Mouse (Mus musculus): ENCODE measurements around the gene Lamtor3.
"Not testable (repeated sequence)": the region's sequence is repeated elsewhere in the genome, so short reads cannot be mapped to it uniquely, and the experiment has no call there.

Lamtor3 gene

DNA sequence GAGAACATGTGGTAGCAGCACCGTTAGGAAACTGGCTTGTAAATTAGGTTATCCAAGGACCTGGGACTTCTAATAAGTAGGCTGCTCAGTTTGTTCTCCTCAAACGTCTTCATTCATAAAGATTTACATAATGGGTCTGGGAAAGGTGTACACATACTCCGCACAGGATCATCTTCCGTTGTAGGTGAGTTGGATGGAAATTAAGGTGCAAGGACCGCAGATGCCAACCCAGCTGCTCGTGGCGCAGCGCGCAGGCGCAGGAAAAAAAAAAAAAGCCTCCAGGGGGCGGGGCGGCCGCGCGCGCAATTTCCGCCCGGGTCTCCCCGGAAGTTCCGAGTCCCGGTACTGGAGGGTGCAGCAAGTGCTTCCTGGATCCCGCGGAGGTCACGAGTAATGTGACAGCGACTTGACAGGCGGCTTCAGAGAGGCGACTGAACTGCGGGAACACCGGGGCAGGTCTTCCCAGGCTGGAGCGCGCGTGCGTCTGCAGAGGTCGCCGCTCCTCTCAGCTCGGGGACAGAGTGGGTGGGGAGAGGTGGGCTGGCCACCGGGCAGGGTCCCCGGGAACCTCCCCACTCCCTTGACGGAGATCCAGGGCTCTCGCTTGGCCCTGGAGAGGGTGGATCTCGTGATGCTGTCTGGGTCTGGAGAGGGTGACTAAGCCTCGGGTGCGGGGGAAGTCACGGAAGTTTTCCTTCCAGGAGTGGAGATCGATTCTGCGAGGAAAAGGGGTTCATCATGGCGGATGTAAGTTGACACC lies at the start of gene Lamtor3:
Gene Lamtor3 (plus strand): TSS at position 335 of the 760 bp plus-strand sequence.
- peak; percentile 91 to 92 for DNase-seq

- DNase-seq: no peak
Observed at GRCm38 (mm10) chr3:137869395-137869794, 48.9 kb upstream of the Lamtor3 start.

DNA sequence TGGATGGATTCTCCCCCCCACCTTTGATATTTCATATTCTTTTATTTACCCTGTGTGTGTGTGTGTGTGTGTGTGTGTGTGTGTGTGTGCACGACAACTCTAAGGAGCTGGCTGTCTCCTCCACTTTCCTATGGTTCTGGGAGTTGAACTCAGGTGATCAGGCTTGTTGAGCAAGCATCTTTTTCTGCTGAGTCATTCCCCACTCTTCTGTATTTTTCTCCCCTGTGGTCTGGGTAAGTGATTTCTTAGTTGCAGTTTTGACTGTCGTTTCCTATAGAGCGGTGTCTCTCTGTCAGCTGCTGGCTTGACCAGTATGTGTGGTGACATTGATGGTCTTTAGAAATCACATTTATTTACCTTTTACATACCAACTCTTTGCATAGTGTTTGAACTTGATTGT lies 39.0 kb upstream of the Lamtor3 start:
- DNase-seq: no peak

GRCm38 (mm10) chr3:137880109-137880748 lies 38.1 kb upstream of the Lamtor3 start:
- DNase-seq: no peak

GRCm38 (mm10) chr3:137881093-137881492 lies 37.2 kb upstream of the Lamtor3 start:
- DNase-seq: no peak

DNA sequence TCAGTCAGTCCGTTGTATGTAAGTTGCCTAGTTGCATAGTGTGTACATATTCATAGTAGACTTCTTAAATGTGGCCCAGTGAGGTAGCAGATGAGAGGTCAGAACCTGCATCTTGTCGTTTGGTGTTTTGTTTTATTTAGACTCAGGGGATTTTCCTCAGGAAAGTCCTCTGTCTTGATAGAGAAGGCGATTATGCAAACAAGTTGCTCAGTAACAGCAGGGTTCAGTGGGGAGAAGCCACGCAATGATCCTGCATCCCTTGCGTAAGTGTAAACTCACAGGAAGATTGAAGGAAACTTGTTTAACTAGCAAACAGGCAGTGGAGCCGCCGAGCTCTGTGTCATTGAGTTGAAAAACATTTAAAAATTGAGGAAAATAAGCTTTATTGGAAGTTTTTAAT lies 30.3 kb upstream of the Lamtor3 start:
- no peak for DNase-seq

DNA sequence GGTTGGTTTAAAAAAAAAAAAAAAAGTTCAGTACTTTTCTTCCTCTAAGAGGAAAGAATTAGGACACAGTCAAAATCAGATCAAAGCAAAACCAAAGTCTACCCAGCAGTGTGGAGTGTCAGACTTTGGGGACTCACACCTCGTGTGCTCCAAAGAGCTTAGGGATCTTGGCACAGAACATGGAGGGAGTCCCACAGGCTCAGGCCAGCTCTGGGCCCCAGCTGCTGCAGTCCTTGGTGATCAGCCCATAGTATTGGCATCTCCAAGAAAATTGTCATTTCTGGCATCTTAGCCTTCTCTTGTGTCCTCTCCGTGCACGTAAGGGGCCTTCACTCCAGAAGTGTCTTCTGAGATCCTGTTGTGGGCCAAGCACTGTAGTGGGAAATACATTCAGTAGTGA lies 27.2 kb upstream of the Lamtor3 start:
- DNase-seq: no peak

DNA sequence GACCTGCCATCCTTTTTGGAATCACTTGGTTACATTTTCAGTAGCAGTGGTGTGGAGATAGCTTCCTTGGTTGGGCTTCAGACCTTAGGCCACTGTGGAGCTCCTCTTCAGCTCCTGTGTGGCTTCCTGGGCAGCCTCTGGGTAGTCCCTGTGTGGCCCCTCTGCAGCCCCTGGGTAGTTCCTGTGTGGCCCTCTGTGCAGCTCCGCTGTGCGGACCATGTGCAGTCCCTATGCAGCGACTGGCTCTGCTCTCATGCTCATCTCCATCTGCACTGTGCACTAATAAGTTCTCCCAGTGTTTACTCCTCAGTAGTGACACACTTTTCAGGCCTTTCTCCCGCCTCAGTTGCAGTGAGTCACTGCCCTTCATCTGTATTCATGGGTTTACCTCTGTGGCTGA lies 26.2 kb upstream of the Lamtor3 start:
- no peak for DNase-seq

DNA sequence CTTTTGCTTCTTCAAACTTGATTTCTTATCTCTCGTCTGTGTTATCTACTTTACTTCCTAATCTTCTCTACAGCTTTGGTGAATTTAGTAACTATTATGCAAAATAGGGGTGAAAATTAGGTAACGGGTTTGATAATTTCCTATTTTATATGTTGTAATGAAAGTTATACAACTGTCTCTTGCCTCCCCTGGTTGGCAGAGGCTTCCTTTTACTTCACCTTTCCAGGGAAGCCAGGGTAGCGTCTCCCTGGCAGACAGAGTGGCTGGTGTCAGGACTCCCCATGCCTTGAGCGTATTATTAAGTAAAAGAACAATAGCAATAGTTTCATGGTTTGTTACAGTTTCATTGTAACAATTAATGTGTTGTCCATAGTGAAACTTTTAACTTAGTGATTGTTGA lies 24.5 kb upstream of the Lamtor3 start:
- no peak for DNase-seq

GRCm38 (mm10) chr3:137895196-137895595 lies 23.1 kb upstream of the Lamtor3 start:
- DNase-seq: peak; percentile 33 to 41

- no peak for DNase-seq
Observed at GRCm38 (mm10) chr3:137896386-137896785, 21.9 kb upstream of the Lamtor3 start.

DNA sequence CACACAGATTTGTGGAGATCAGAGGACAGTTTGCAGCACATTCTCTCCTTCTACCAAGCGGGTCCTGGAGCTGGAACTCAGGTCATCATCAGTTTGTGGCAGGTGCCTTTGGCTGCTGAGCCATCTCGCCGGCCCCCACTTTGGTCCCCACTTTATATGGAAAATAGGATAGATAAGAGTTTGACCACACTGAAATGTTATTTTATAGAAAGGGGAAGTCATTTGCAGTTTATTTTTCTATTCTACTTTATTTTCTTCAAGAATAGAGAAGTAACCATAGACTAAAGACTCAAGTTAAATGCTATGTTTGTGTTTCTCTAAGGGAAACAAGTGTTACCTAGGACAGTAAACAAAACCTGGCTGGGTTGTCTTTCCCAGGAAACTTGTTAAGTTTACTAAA lies 21.4 kb upstream of the Lamtor3 start:
- DNase-seq: no peak

GRCm38 (mm10) chr3:137897685-137898084 lies 20.6 kb upstream of the Lamtor3 start:
- no peak for DNase-seq

DNA sequence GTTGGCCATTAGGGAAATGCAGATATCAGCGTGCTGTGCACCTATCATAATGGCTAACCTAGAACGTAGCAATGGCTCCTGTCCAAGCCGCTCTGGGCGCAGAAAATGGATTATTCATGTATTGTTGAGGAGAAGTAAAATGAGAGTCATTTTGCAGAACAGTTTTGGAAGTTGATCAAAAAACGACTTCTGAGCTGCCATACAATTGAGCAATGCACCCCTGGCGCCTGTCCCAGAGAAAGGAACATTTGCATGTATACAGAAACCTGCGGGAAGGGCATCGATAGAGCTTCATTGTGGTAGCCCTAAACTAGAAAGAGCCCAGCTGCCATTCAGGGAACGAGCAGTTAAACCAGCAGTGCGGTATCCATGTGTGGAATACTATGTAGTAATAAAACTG lies 18.2 kb upstream of the Lamtor3 start:
- DNase-seq: no peak

DNA sequence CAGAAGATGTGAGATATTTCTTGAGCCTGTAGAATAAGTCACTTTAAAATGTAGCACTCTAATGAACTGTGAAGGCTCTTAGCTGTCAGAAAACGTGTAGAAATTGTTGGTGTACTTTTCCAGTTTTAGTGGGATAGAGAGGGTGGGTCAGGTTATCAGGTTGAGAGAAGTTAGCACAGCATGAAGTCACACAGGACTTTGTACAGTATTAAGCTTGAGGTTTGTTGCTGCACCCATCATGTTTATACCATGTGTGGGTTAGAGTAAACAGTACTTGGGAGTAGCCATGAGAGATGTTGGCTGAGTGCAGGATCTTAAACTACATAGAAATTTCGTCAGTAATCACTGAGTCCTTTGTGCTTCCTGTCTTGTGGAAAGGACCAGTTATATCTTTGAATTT lies 5.2 kb upstream of the Lamtor3 start:
- DNase-seq: no peak

GRCm38 (mm10) chr3:137914567-137914966 lies 3.7 kb upstream of the Lamtor3 start:
- DNase-seq: not testable (repeated sequence)

GRCm38 (mm10) chr3:137917694-137918171 lies 573 bp upstream of the Lamtor3 start:
- DNase-seq: no peak

DNA sequence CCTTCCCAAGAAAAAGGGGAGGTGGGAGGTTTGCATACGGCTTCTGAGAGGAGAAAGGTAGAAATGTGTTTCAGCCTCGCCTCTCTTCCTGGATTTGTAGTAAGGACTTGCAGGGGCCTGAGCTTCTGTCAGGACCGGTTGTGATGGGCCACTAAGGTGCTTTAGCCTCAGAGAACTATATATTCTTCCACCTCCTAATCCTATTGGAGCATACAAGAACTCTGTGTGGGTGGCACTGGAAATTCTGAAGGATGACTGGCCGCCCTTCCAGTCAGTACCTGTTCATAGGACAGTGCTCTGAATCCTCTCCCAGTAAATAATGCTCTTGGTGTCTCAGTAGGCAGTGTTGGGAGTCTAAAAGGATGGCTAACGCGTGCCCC lies 616 bp downstream of the Lamtor3 start:
- DNase-seq: no peak

GRCm38 (mm10) chr3:137919398-137919797 lies 1.1 kb downstream of the Lamtor3 start:
- DNase-seq: no peak

GRCm38 (mm10) chr3:137920594-137920993 lies 2.3 kb downstream of the Lamtor3 start:
- DNase-seq: no peak

GRCm38 (mm10) chr3:137927010-137927409 lies 8.7 kb downstream of the Lamtor3 start:
- DNase-seq: no peak

DNA sequence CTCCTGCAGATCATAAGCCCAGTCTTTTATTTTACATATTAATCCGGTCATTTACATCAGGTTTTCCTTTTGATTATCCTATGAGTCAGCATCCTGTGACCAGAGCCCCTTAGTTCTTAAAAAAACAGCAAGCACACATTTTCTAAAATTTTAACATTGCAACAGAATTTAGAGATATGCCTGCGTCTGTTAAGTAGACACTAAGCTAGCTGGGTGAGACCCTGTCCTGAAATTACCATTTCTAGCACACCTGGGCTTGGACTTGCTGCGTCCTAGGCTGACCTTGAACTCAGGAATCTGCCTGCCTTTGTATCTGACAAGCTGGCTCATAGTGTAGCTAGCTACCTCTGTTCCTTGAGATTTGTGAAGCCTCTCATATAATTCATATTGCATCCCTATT lies 11.6 kb downstream of the Lamtor3 start:
- DNase-seq: no peak

DNA sequence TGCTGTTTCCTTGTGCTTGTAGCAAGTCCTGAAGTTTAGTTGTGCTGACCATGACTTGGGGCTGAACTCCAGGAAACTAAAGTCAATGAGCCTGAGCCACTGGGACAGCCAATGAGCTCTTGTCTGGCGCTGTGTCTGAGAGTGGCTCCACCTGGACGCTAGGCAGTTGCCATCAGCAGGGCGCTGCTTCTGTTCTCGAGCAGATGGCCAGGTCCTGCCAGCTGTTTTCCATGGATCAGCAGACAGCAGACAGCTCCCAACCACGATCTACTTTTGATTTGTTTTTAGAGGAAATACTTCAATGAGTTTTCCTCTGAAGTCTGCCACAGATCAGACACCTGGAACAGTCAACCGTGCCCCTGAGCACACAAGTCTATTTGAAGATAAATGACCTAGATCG lies 14.4 kb downstream of the Lamtor3 start:
- no peak for DNase-seq

DNA sequence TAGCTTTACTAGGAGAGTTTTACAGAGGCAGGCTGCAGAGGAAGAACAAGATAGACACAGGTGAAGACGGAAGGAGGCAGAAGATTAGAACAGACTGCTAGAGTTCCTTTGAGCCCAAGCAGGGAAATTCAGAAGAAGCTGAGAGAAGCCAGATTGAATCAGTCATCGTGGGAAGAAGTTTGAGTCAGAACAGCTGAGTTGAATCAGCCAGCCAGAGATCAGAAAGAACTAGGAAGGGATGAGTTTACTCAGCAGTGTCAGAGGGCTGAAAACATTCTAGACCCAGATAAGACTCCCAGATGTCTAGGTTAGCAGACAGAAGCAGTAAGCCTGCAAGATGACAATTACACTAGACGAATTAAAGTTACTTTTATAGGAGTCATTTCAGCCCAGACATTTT lies 15.7 kb downstream of the Lamtor3 start:
- DNase-seq: no peak

Measured in B cell, adult 2 months (primary cell).